Mouse (Mus musculus) forebrain, embryonic 13.5 days (tissue): ENCODE measurements around the gene Fam98a. TPM values are rescaled to one million over a fixed set of nuclear protein-coding genes. Genes with fewer than 3 reads are reported as not detected.

ENCODE experiments used
- ATAC-seq: fragments of 200-750 bp; cut with Nextera tagmentation; 2 replicates; pipeline ENCODE4 v1.8.0; 2017
- H3K27ac ChIP-seq: fragments of 300-500 bp; sonication (generic); 2 replicates; pipeline ENCODE4 v1.5.1; 2015; ENCODE audit warnings: inconsistent platforms, mild to moderate bottlenecking, moderate library complexity
- H3K27me3 ChIP-seq: fragments of 300-500 bp; sonication (generic); 2 replicates; pipeline ENCODE4 v1.6.1; 2015; ENCODE audit warnings: mild to moderate bottlenecking, inconsistent platforms
- H3K36me3 ChIP-seq: fragments of 300-500 bp; sonication (generic); 2 replicates; pipeline ENCODE4 v1.6.1; 2015; ENCODE audit warnings: mild to moderate bottlenecking, inconsistent platforms; ENCODE audit not compliant: poor library complexity, severe bottlenecking
- H3K4me1 ChIP-seq: fragments of 300-500 bp; sonication (generic); 2 replicates; pipeline ENCODE4 v1.6.1; 2015; ENCODE audit warnings: inconsistent platforms
- H3K4me2 ChIP-seq: fragments of 300-500 bp; sonication (generic); 2 replicates; pipeline ENCODE4 v1.6.1; 2015; ENCODE audit warnings: inconsistent platforms, mild to moderate bottlenecking, moderate library complexity
- H3K4me3 ChIP-seq: fragments of 300-500 bp; sonication (generic); 2 replicates; pipeline ENCODE4 v1.5.1; 2015; ENCODE audit warnings: mild to moderate bottlenecking, inconsistent platforms
- H3K9ac ChIP-seq: fragments of 300-500 bp; sonication (generic); 2 replicates; pipeline ENCODE4 v1.6.1; 2015; ENCODE audit warnings: mild to moderate bottlenecking, inconsistent platforms
- H3K9me3 ChIP-seq: fragments of 300-500 bp; sonication (generic); replicated peaks from 2 replicates; pipeline ENCODE4 v1.6.1; 2016; ENCODE audit warnings: inconsistent platforms
- WGBS: fragments of 180-500 bp; shearing (Covaris S2); methylation state at CpG from one replicate; pipeline ENCODE4 v1.1.7; 2015; 5-methylcytosine and 5-hydroxymethylcytosine counted together
- polyA plus RNA-seq: library from polyadenylated mRNA; unstranded; fragments of >200 nt; fragmentation: Nextera tagmentation; extraction: Ambion mirVana; gene quantifications from 2 replicates; pipeline ENCODE4 v1.2.1, GENCODE M21; 2015

Gene Fam98a
- polyA plus RNA-seq, 1 experiment from 2014 or later, result 31.9 TPM

DNA sequence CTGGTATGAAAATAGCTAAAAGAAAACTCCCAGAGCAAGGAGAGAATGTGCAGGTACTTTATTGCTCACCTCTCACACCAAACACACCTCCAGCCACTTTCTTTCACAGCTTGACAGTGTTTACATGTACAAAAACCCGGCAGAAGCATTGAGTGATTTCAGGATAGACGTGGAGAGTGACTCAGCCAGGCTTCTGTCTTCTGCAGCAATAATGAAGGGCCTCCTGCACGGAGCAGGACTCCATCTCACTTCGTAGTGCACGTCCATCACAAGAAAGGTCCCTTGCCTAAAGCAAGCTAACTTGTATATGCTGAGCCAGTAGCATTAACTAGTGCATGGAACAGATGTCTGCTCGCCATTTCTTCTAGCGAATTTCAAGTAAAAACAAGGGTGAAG lies 14.7 kb downstream of the Fam98a start:
- no peaks in the 10 kb centered on the region for H3K4me1 ChIP-seq
- H3K36me3 ChIP-seq, result peaks cover 29% of the 10 kb centered on the region
- H3K9ac ChIP-seq, result no peak overlapping the region
- H3K27ac ChIP-seq, result no peak overlapping the region
- 91% methylated on average over 7 of the region's 7 CpGs for WGBS
- no peaks in the 10 kb centered on the region for H3K9me3 ChIP-seq
- H3K4me2 ChIP-seq, result no peak overlapping the region
- H3K4me3 ChIP-seq, result no peak overlapping the region
- no peaks in the 10 kb centered on the region for H3K27me3 ChIP-seq
- ATAC-seq, result no peak

DNA sequence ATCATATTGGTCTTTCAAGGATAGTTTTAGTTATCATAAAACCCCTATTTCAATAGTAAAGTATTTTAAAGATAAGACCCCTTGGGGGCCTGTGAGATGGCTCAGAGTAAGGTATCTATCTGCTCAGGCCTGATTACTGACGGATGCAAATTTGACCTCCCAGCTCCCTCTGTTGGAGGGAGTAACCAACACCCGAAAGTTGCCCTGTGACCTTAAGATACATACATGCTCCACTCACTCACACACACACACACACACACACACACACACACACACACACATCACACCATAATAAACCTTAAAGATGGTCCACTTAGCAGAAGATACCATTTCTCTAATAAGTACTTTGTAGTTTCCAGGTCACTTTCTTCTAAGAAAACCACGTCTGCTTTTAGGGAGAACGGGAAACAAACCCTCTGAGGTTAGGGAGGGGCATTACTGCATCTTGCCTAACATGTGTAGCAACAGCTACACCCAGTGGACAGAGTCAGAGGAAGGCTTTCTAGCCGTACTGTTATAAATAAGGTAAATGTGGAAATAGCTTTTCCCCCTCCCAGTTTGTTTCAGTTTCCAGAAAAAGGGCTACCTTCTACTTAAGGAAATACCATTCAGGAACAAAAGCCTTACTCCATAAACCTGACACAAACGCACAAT lies 15.2 kb downstream of the Fam98a start:
- peaks cover 25% of the 10 kb centered on the region for H3K36me3 ChIP-seq
- no peak overlapping the region for H3K27ac ChIP-seq
- H3K4me3 ChIP-seq, result no peak overlapping the region
- WGBS, result 51% methylated on average over 6 of the region's 6 CpGs
- H3K4me2 ChIP-seq, result no peak overlapping the region
- no peaks in the 10 kb centered on the region for H3K27me3 ChIP-seq
- ATAC-seq, result peak; percentile 69
- no peaks in the 10 kb centered on the region for H3K4me1 ChIP-seq
- no peaks in the 10 kb centered on the region for H3K9me3 ChIP-seq
- H3K9ac ChIP-seq, result no peak overlapping the region

DNA sequence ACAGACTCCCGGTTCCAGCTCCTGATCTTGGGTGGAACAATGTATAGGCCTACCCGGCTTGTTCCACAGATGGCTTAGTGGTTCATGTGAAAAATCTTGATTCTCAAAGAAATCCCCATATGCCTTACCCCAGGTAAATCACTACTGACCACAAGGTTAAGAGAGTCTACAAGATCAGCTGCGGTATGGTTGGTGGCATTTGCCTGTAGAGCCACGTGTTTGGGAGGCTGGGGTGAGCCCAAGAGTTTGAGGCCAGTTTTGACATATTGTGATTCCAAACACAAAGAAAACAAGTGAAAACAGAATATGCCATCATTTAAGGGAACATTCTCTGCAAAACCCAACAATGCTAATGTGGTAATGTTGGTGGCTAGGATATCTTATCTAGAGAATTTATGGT lies 16.1 kb downstream of the Fam98a start:
- Histone ChIP-seq H3K9ac (no peak overlapping the region), H3K4me2 (no peak overlapping the region), H3K27ac (no peak overlapping the region), H3K4me3 (no peak overlapping the region), H3K9me3 (no peaks in the 10 kb centered on the region), H3K36me3 (peaks cover 25% of the 10 kb centered on the region), H3K4me1 (no peaks in the 10 kb centered on the region), H3K27me3 (no peaks in the 10 kb centered on the region)
- WGBS, result 95% methylated on average over 4 of the region's 4 CpGs
- ATAC-seq, result no peak

DNA sequence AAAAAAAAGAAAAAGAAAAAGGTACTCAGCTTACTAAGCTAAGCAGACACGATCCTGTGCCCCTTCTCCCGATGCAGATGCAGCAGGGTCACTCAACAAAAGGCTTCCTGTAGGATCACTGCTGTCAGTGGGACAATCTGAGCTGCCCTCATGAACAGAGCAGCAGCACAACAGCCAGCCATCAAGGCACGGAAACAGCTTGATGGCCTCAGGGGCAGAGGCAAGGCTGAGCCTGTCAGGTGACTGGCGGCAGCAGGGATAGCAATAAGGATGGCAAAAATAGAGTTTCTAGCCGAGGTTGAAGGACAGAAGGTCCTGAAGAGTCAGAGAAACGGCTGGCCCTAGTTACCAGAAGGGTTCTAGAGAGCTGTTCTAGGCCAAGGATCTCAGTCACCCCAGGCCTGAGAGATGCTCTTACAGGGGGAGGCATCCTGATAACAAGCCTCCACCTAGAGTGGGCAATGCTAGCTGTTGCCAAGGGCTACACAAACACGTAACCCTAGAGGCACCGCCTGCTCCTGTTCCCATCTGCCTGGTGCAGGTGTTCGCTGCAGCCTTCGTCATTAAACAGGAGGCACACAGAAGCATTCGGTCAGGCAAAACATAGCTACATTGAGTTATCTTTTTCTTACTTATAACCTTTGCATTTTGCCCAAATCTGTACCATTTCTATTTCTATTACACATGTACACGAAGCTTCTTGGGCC lies 17.3 kb downstream of the Fam98a start:
- Histone ChIP-seq H3K9me3 (no peaks in the 10 kb centered on the region), H3K27ac (no peak overlapping the region), H3K4me3 (no peak overlapping the region), H3K27me3 (no peaks in the 10 kb centered on the region), H3K4me2 (no peak overlapping the region), H3K9ac (no peak overlapping the region), H3K36me3 (peaks cover 30% of the 10 kb centered on the region), H3K4me1 (no peaks in the 10 kb centered on the region)
- 81% methylated on average over 12 of the region's 12 CpGs for WGBS
- ATAC-seq, result no peak

DNA sequence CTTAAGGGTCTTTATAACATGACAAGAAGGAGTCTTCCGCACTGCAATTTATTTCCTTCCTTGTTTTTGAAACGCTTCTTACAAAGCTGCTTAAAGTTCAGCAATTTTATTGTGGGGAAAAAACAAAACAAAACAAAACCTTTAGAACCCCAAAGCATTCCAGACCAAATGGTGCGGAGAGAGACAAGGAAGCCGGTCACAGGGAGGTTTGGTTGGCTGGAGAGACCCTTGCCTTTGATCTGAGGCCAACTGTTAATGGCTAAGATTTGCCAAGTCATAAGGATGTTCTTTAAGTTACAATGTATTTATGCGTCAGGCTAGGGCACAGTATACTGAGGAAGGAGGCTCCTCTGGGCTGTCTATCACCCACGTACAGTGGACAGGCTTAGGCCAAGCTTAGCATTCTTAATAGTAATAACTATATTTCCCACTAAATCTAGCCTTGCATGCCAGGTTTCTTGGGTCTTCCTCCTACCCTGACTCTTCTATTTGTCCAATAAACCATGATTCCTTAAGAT lies 19.2 kb downstream of the Fam98a start:
- 77% methylated on average over 6 of the region's 6 CpGs for WGBS
- Histone ChIP-seq H3K27me3 (no peaks in the 10 kb centered on the region), H3K9ac (no peak overlapping the region), H3K4me2 (no peak overlapping the region), H3K4me3 (no peak overlapping the region), H3K36me3 (peaks cover 17% of the 10 kb centered on the region), H3K4me1 (no peaks in the 10 kb centered on the region), H3K27ac (no peak overlapping the region), H3K9me3 (no peaks in the 10 kb centered on the region)
- ATAC-seq, result no peak

DNA sequence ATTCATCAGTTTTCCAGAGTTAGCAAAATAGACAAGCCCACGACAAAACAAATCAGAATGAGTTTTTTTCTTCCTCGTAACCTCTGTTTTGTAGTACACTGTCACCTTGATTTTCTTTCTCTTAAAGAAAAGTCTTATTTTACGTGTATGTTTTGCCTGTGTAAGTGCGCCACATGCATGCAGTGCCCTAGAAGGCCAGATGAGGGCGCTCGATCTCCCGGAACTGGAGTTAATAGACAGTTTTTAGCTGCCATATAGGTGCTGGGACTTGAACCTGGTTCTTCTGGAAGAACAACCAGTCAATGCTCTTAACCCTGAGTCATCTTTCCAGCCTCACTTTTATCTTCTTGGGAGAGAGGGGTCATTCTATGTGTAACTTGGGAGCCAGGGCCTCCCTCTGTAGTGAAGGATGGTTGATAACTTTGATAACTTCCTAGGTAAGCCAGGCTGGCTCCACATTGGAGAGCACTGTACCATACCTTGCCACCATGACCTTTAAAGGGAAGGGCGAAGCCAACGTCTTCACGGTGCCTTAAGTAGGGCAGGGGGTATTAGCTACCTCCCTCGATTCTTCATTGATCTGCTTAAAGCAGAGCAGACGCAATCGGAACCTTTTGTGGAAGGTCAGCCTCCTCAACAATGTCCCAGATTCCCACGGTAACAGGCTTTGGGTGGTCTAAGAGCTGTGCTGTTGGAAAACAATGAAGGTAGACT lies 22.4 kb downstream of the Fam98a start:
- H3K4me2 ChIP-seq, result no peak overlapping the region
- no peaks in the 10 kb centered on the region for H3K9me3 ChIP-seq
- H3K4me3 ChIP-seq, result no peak overlapping the region
- no peaks in the 10 kb centered on the region for H3K4me1 ChIP-seq
- no peak for ATAC-seq
- no peaks in the 10 kb centered on the region for H3K27me3 ChIP-seq
- no peak overlapping the region for H3K9ac ChIP-seq
- no peak overlapping the region for H3K27ac ChIP-seq
- H3K36me3 ChIP-seq, result peaks cover 8% of the 10 kb centered on the region; the same call in 1 of the 2 replicates
- WGBS, result 89% methylated on average over 14 of the region's 14 CpGs

DNA sequence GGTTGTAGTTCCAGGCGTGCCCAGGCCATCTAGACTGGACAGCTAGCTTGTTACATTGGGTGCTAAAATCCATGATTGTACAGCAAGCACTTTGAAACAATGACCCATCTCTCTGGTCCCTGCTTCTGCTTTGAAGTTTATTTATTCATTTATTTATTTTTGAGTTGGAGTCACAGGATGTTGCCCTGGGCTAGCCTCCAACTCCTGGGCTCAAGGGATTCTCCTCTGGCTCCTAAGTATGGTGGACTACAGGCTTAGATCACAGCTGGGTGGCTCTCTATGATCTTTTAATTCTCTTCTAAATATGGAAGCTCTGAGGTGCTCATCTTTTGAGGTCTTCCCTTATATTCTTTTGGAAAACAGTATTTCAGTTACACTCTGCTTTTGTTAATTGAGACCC lies 25.3 kb downstream of the Fam98a start:
- no peak for ATAC-seq
- H3K36me3 ChIP-seq, result peaks cover 8% of the 10 kb centered on the region; the same call in 1 of the 2 replicates
- H3K9ac ChIP-seq, result no peak overlapping the region
- 77% methylated on average over 1 of the region's 1 CpGs for WGBS
- no peaks in the 10 kb centered on the region for H3K9me3 ChIP-seq
- H3K4me3 ChIP-seq, result no peak overlapping the region
- no peak overlapping the region for H3K4me2 ChIP-seq
- H3K27ac ChIP-seq, result no peak overlapping the region
- H3K27me3 ChIP-seq, result no peaks in the 10 kb centered on the region
- H3K4me1 ChIP-seq, result peaks cover 2% of the 10 kb centered on the region; the same call in 1 of the 2 replicates

DNA sequence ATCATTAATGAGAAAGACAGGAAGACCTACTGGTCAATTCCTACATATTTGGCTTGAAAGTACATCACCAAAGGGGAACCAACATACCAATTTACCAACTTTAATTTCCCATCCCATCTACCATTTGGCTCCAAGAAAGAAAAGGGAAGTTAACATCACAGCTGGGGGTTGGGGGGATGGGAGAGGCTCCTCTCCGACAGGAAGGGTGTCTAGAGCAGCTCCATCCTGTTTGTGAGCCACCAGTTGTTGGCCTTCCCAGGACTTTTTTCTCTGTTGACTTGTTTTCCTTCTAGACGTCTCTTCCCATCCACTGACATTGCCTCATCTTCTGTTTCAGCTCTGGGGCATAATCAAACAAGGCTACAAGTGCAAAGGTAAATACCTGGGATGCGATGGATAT lies 27.9 kb downstream of the Fam98a start:
- H3K4me2 ChIP-seq, result no peak overlapping the region
- H3K9ac ChIP-seq, result no peak overlapping the region
- WGBS, result 65% methylated on average over 3 of the region's 3 CpGs
- H3K4me1 ChIP-seq, result peaks cover 7% of the 10 kb centered on the region; the same call in 1 of the 2 replicates
- no peak for ATAC-seq
- no peak overlapping the region for H3K4me3 ChIP-seq
- H3K9me3 ChIP-seq, result no peaks in the 10 kb centered on the region
- no peaks in the 10 kb centered on the region for H3K27me3 ChIP-seq
- H3K36me3 ChIP-seq, result no peaks in the 10 kb centered on the region
- no peak overlapping the region for H3K27ac ChIP-seq

DNA sequence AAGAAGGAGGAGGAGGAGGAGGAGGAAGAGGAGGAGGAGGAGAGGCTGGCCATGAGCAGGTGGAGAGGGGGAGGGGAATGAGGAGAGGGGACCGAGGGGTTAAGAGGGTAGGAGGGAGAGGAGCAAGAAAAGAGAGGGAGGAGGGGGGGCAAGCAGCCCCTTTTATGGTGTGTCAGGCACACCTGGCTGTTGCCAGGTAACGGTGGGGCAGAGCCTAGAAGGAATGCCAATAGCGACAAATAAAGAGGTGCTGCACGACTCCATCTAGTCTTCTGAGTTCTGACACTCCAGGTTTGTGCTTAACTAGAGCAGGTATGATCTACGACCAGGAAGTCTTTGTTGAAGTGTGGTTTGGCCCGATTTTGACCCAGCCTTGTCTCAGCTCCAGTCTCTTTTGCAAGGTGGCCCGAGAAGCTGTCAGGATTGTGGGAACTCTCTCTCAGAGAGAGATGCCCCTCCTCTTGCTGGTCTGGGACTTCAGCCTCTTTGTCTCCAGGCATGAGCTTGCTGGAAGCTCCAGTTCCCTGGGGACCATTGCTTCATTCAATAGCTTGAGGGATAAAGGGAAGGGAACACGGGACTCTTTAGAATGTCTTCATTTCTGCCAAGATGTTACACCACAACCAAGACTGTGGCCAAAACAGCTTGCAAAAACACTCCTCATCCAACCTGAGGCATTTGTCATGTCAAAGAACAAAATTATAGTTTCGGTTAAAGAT lies 29.2 kb downstream of the Fam98a start:
- no peaks in the 10 kb centered on the region for H3K27me3 ChIP-seq
- no peak overlapping the region for H3K27ac ChIP-seq
- H3K9ac ChIP-seq, result no peak overlapping the region
- H3K36me3 ChIP-seq, result no peaks in the 10 kb centered on the region
- H3K4me3 ChIP-seq, result no peak overlapping the region
- peaks cover 7% of the 10 kb centered on the region; the same call in 1 of the 2 replicates for H3K4me1 ChIP-seq
- no peak for ATAC-seq
- no peak overlapping the region for H3K4me2 ChIP-seq
- 23% methylated on average over 9 of the region's 9 CpGs for WGBS
- no peaks in the 10 kb centered on the region for H3K9me3 ChIP-seq

DNA sequence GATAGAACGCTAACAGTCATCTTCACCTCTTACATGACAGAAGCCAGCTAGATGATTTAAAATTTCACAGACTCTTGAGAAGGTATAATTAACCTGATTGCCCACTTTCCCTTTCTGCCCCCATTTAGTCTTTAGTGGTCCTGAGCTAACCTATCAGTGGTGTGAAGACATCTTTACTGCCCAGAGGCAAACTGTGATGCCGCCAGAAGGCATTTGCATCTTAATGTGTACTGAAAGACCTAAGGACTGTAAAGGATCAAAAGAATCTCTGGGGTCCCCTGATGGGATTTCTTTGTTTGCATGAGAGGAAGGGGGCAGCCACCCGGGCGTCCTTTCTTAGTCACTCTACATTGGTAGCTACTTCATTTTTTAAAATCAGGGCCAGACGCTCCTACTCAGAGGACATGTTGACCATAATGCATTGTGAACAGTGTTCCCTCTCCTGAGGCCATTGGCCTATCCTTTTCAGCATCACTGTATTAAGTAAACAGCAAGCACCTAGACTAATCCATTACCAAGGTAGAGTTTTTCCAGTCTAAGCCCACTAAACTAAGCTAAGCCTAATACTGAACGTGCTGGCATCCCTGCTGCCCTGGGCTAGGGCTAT lies 30.4 kb downstream of the Fam98a start:
- 10% methylated on average over 6 of the region's 6 CpGs for WGBS
- Histone ChIP-seq H3K9me3 (no peaks in the 10 kb centered on the region), H3K4me1 (peaks cover 7% of the 10 kb centered on the region; the same call in 1 of the 2 replicates), H3K4me2 (no peak overlapping the region), H3K27ac (no peak overlapping the region), H3K36me3 (no peaks in the 10 kb centered on the region), H3K9ac (no peak overlapping the region), H3K27me3 (no peaks in the 10 kb centered on the region), H3K4me3 (no peak overlapping the region)
- ATAC-seq, result no peak

DNA sequence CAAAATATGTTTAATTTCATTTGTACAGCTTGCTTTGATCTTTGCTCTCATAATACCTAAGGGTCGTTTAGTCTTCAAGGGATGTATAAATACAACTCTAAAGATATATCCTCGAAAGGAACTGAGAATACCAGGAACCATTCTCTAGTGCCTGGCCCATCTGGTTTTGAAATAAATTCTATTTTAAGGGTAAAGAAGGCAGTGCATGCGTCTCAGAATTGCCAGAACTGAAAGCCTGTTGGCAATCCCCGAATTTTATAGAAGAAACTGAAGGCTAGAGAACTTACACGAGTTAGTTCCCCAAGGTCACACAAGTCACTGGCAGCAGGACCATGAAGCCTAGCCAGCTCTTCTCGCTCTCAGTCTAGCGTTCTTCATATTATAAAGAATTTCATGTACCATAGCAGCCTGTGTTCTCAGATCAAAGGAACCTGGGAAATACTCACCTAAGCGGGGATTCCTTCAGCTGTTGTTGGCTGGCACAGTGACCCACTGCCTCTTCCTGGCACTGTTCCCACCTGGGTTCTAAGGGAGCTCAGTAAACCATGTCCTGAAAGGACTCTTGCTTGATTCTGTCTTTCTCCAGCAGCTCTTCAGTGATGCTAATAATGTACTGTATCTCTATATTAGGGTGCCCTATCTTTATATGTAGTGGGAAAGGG lies 32.4 kb downstream of the Fam98a start:
- no peak overlapping the region for H3K9ac ChIP-seq
- no peak for ATAC-seq

More for the DNA sequence above, 32.4 kb downstream of the Fam98a start:
- WGBS, result 81% methylated on average over 8 of the region's 8 CpGs
- no peaks in the 10 kb centered on the region for H3K36me3 ChIP-seq
- no peaks in the 10 kb centered on the region for H3K27me3 ChIP-seq
- H3K4me1 ChIP-seq, result peaks cover 7% of the 10 kb centered on the region; the same call in 1 of the 2 replicates
- H3K4me3 ChIP-seq, result no peak overlapping the region
- no peaks in the 10 kb centered on the region for H3K9me3 ChIP-seq
- no peak overlapping the region for H3K4me2 ChIP-seq
- no peak overlapping the region for H3K27ac ChIP-seq
